Mouse (Mus musculus) CH12.LX (cell line): ENCODE data around the gene Abracl. TPM values are rescaled to one million over a fixed set of nuclear protein-coding genes. Genes with fewer than 3 reads are reported as not detected.

ENCODE experiments used
- DNase-seq: peaks from one replicate; pipeline ENCODE4 v3.0.0-alpha.2; 2013; ENCODE audit errors: extremely low read depth
- H3K27ac ChIP-seq: 2 replicates; pipeline ENCODE4 v1.5.1; 2012; ENCODE audit warnings: low read depth, mild to moderate bottlenecking, control low read depth, moderate library complexity; ENCODE audit not compliant: insufficient read depth
- H3K27me3 ChIP-seq: replicated peaks from 2 replicates; pipeline ENCODE3; 2012; ENCODE audit warnings: inconsistent platforms
- H3K36me3 ChIP-seq, 2 experiments: replicated peaks in 1 of 2; 2 replicates each; pipeline versions ENCODE3 to v1.6.1; 2012; ENCODE audit warnings: inconsistent platforms in 1 of 2, low read length in 1 of 2, mild to moderate bottlenecking in 1 of 2, mixed read lengths in 1 of 2, moderate library complexity in 1 of 2; ENCODE audit not compliant: control insufficient read depth in 1 of 2, insufficient read depth in 1 of 2
- H3K4me1 ChIP-seq, 2 experiments: 2 replicates each; pipeline ENCODE4 v1.6.1; 2012; ENCODE audit warnings: inconsistent platforms in 1 of 2, moderate library complexity in 1 of 2; ENCODE audit not compliant: insufficient read depth in 2 of 2, control insufficient read depth in 1 of 2
- H3K4me2 ChIP-seq: 2 replicates; pipeline ENCODE4 v1.6.1; 2012; ENCODE audit warnings: low read depth, mild to moderate bottlenecking, control low read depth; ENCODE audit not compliant: poor library complexity, insufficient read depth, severe bottlenecking
- H3K4me3 ChIP-seq, 3 experiments: fragments of 150-350 bp in 1 of 3; sonication (generic) in 1 of 3; replicated peaks in 1 of 3; 2 replicates each; pipeline versions ENCODE3 to v1.5.1; 2011 to 2012; ENCODE audit warnings: low read depth in 2 of 3, low read length in 2 of 3, mild to moderate bottlenecking in 2 of 3, moderate library complexity in 2 of 3, control low read depth in 1 of 3, improper control_type of control experiment in 1 of 3, inconsistent platforms in 1 of 3, mixed read lengths in 1 of 3; ENCODE audit not compliant: poor library complexity in 1 of 3
- H3K79me2 ChIP-seq: replicated peaks from 2 replicates; pipeline ENCODE4 v1.6.1; 2012; ENCODE audit warnings: mild to moderate bottlenecking, moderate library complexity; ENCODE audit not compliant: control insufficient read depth, poor library complexity, insufficient read depth, severe bottlenecking; ENCODE audit errors: extremely low read depth
- H3K9ac ChIP-seq: 2 replicates; pipeline ENCODE4 v1.6.1; 2012; ENCODE audit warnings: low read depth, mild to moderate bottlenecking, control low read depth, moderate library complexity; ENCODE audit not compliant: insufficient read depth
- H3K9me3 ChIP-seq: replicated peaks from 2 replicates; pipeline ENCODE3; 2012; ENCODE audit warnings: low read length, inconsistent platforms, mixed read lengths
- BHLHE40 ChIP-seq: IDR thresholded peaks from 2 replicates; pipeline ENCODE4 v1.6.1; 2011; ENCODE audit warnings: mild to moderate bottlenecking, low read depth, low read length, improper control_type of control experiment
- CHD1 ChIP-seq: IDR thresholded peaks from 2 replicates; pipeline ENCODE4 v1.6.1; 2012; ENCODE audit warnings: low read depth, low read length, improper control_type of control experiment, inconsistent platforms
- CTCF ChIP-seq, 2 experiments: IDR thresholded peaks in 1 of 2; conservative IDR thresholded peaks in 1 of 2; 2 replicates each; pipeline ENCODE4 v1.5.1; 2011 to 2012; ENCODE audit warnings: low read depth in 2 of 2, low read length in 2 of 2, improper control_type of control experiment in 1 of 2, inconsistent platforms in 1 of 2, mild to moderate bottlenecking in 1 of 2, moderate library complexity in 1 of 2
- E2F4 ChIP-seq: IDR thresholded peaks from 2 replicates; pipeline ENCODE4 v1.6.1; 2011; ENCODE audit warnings: low read depth, low read length, improper control_type of control experiment; ENCODE audit not compliant: insufficient replicate concordance
- ELF1 ChIP-seq: IDR thresholded peaks from 2 replicates; pipeline ENCODE4 v1.6.1; 2014; ENCODE audit warnings: low read depth, mild to moderate bottlenecking, inconsistent platforms, low read length, improper control_type of control experiment
- GABPA ChIP-seq: IDR thresholded peaks from 2 replicates; pipeline ENCODE4 v1.6.1; 2012; ENCODE audit warnings: low read depth, low read length, improper control_type of control experiment, inconsistent platforms; ENCODE audit not compliant: insufficient replicate concordance
- JUN ChIP-seq: IDR thresholded peaks from 2 replicates; pipeline ENCODE4 v1.6.1; 2011; ENCODE audit warnings: low read depth, mild to moderate bottlenecking, low read length, improper control_type of control experiment, moderate library complexity; ENCODE audit not compliant: insufficient read depth
- KAT2A ChIP-seq: IDR thresholded peaks from 2 replicates; pipeline ENCODE4 v1.6.1; 2012; ENCODE audit warnings: low read length, improper control_type of control experiment, inconsistent platforms; ENCODE audit not compliant: insufficient replicate concordance
- MAZ ChIP-seq: IDR thresholded peaks from 2 replicates; pipeline ENCODE4 v1.6.1; 2012; ENCODE audit warnings: low read depth, mild to moderate bottlenecking, inconsistent platforms, low read length, improper control_type of control experiment, moderate library complexity
- MYC ChIP-seq: IDR thresholded peaks from 2 replicates; pipeline ENCODE4 v1.6.1; 2011; ENCODE audit warnings: low read depth, mild to moderate bottlenecking, improper control_type of control experiment, low read length
- SIN3A ChIP-seq: IDR thresholded peaks from 2 replicates; pipeline ENCODE4 v1.6.1; 2012; ENCODE audit warnings: low read length, improper control_type of control experiment, inconsistent platforms
- TCF12 ChIP-seq: IDR thresholded peaks from 2 replicates; pipeline ENCODE4 v1.6.1; 2014; ENCODE audit warnings: low read depth, mild to moderate bottlenecking, inconsistent platforms, low read length, improper control_type of control experiment
- UBTF ChIP-seq: IDR thresholded peaks from 2 replicates; pipeline ENCODE4 v1.6.1; 2012; ENCODE audit warnings: low read depth, mild to moderate bottlenecking, inconsistent platforms, low read length, improper control_type of control experiment, moderate library complexity
- ZMIZ1 ChIP-seq: IDR thresholded peaks from 2 replicates; pipeline ENCODE4 v1.6.1; 2012; ENCODE audit warnings: low read depth, mild to moderate bottlenecking, inconsistent platforms, low read length, improper control_type of control experiment
- ZNF384 ChIP-seq: IDR thresholded peaks from 2 replicates; pipeline ENCODE4 v1.6.1; 2012; ENCODE audit warnings: low read depth, low read length, improper control_type of control experiment, inconsistent platforms
- dilution Hi-C: fragments of 300-500 bp; cut with MboI; formaldehyde crosslinking; loops from 2 replicates; pipeline ENCODE4 v1.14.3; 2020; ENCODE audit warnings: low sequenced_read_pairs; ENCODE audit not compliant: extremely low pct_unique_long_range_greater_than_20kb, extremely low pct_ligation_motif_present
- in situ Hi-C: fragments of 300-500 bp; cut with MboI; formaldehyde crosslinking; loops from 3 replicates; pipeline ENCODE4 v1.14.3; 2019; ENCODE audit warnings: low sequenced_read_pairs, low pct_ligation_motif_present, low pct_unique_long_range_greater_than_20kb, mixed read lengths
- polyA plus RNA-seq: library from polyadenylated mRNA; unstranded; fragments of >175 nt; gene quantifications from 2 replicates; pipeline ENCODE4 v1.2.1, GENCODE M21; 2012; ENCODE audit warnings: low read depth; ENCODE audit not compliant: insufficient read length
- total RNA-seq, 2 experiments: library from RNA; depleted of rRNA; stranded (reverse); fragments of 300-350 nt in 1 of 2; fragments of >200 nt in 1 of 2; gene quantifications; 2 replicates each; pipeline ENCODE4 v1.2.3; 2012 to 2014

Gene Abracl
- total and polyA plus RNA-seq, 3 experiments, result 86.1 to 226 (median 166) TPM

DNA sequence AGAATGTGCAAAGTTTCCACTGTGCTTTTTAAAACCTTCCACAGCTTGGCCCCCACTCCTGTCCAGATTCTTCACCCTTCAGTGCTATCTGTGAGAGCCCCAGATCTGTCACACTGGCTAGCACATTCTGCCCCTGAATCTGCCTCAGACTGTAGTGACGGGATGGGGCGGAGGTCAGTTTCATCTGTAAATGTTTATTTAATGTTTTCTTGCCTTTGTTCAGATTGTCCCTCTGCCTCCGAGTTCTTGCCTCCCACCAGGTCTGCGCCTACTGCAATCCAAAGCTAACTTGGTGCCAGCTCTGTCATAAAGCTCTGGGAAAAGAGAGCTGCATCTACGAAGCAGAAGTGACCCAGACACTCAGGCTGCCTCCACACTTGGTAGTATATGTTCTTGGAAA, 13.8 kb upstream of the Abracl start:
- no peak overlapping the region for H3K9ac ChIP-seq
- no peak for DNase-seq
- TF ChIP-seq BHLHE40 (no peak), MAZ (no peak), ELF1 (no peak), UBTF (no peak), ZNF384 (no peak)
- no peaks in the 10 kb centered on the region for H3K79me2 ChIP-seq
- in situ Hi-C loops, result no loop called here
- no peaks in the 10 kb centered on the region for H3K4me1 ChIP-seq
- H3K4me2 ChIP-seq, result no peak overlapping the region
- dilution Hi-C loops, result no loop called here
- no peak overlapping the region for H3K4me3 ChIP-seq
- H3K27ac ChIP-seq, result no peak overlapping the region
- no peaks in the 10 kb centered on the region for H3K27me3 ChIP-seq
- H3K36me3 ChIP-seq, result no peaks in the 10 kb centered on the region
- H3K9me3 ChIP-seq, result no peaks in the 10 kb centered on the region

DNA sequence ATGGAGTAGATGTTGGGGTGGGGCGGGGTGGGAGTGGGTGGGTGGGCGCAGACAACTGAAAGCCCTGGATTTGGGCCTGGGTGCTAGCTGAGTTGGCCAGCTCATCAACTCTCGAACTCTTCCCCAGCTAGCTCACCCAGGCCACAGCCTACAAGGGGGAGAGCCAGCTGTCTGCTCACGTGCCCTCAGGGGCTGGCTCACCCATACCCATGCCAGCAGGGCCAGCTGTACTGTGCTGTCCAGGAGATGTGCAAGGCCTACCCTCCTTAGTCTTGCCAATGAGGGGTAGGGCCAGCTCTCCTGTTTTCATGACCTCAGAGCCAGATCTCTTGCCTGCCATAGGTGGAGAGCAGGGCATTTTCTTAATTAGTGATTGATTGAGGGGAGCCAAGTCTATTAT, 11.3 kb upstream of the Abracl start:
- DNase-seq, result no peak
- no peaks in the 10 kb centered on the region for H3K9me3 ChIP-seq
- H3K27me3 ChIP-seq, result no peaks in the 10 kb centered on the region
- dilution Hi-C loops, result no loop called here
- H3K4me3 ChIP-seq, result no peak overlapping the region
- no peak for TF ChIP-seq SIN3A
- TF ChIP-seq ZMIZ1, result no peak
- no peak for TF ChIP-seq MAZ
- TF ChIP-seq MYC, result no peak
- no peak for TF ChIP-seq TCF12
- TF ChIP-seq CHD1, result no peak
- TF ChIP-seq BHLHE40, result no peak
- no peak for TF ChIP-seq JUN
- no peak for TF ChIP-seq E2F4
- no peak for TF ChIP-seq KAT2A
- no peak for TF ChIP-seq GABPA
- no peak for TF ChIP-seq CTCF (conservative IDR thresholded peaks at IDR 0.05 in 1 of 2, IDR thresholded peaks at IDR 0.05 in 1 of 2; ENCODE audit: low read depth in 2 of 2, low read length in 2 of 2)
- TF ChIP-seq, all 38 proteins: peak for 0
- Histone ChIP-seq H3K9ac (no peak overlapping the region), H3K36me3 (no peaks in the 10 kb centered on the region), H3K79me2 (no peaks in the 10 kb centered on the region), H3K27ac (no peak overlapping the region), H3K4me2 (no peak overlapping the region), H3K4me1 (no peaks in the 10 kb centered on the region)
- in situ Hi-C loops, result no loop called here
